Mouse (Mus musculus) heart, postnatal 0 days (tissue): ENCODE data around the gene Aoah. TPM values are rescaled to one million over a fixed set of nuclear protein-coding genes. Genes with fewer than 3 reads are reported as not detected.

Source experiments
- ATAC-seq: fragments of 200-750 bp; cut with Nextera tagmentation; 2 replicates; pipeline ENCODE4 v1.8.0; 2017; ENCODE audit warnings: low read depth, moderate number of reproducible peaks, moderate library complexity; ENCODE audit not compliant: insufficient read depth
- DNase-seq: peaks from one replicate; pipeline ENCODE4 v3.0.0-alpha.2; 2016; ENCODE audit warnings: low spot score
- H3K27ac ChIP-seq: fragments of 300-500 bp; sonication (generic); 2 replicates; pipeline ENCODE4 v1.5.1; 2014; ENCODE audit warnings: low read depth, mild to moderate bottlenecking
- H3K27me3 ChIP-seq: fragments of 300-500 bp; sonication (generic); 2 replicates; pipeline ENCODE4 v1.6.1; 2014; ENCODE audit warnings: low read length, mixed read lengths; ENCODE audit not compliant: control insufficient read depth, insufficient read depth
- H3K36me3 ChIP-seq: fragments of 300-500 bp; sonication (generic); replicated peaks from 2 replicates; pipeline ENCODE4 v1.6.1; 2014; ENCODE audit warnings: low read length, mixed read lengths; ENCODE audit not compliant: control insufficient read depth, insufficient read depth
- H3K4me1 ChIP-seq: fragments of 300-500 bp; sonication (generic); 2 replicates; pipeline ENCODE4 v1.6.1; 2014; ENCODE audit warnings: antibody characterized with exemption; ENCODE audit not compliant: control insufficient read depth, insufficient read depth
- H3K4me2 ChIP-seq: fragments of 300-500 bp; sonication (generic); 2 replicates; pipeline ENCODE4 v1.6.1; 2014; ENCODE audit warnings: low read depth, mild to moderate bottlenecking, low read length, moderate library complexity
- H3K4me3 ChIP-seq: fragments of 300-500 bp; sonication (generic); 2 replicates; pipeline ENCODE4 v1.5.1; 2014; ENCODE audit warnings: low read depth, low read length
- H3K9ac ChIP-seq: fragments of 300-500 bp; sonication (generic); replicated peaks from 2 replicates; pipeline ENCODE4 v1.6.1; 2014; ENCODE audit warnings: low read depth, low read length, mixed read lengths
- H3K9me3 ChIP-seq: fragments of 300-500 bp; sonication (generic); replicated peaks from 2 replicates; pipeline ENCODE4 v1.6.1; 2016; ENCODE audit warnings: low read length; ENCODE audit not compliant: control insufficient read depth
- CTCF ChIP-seq: IDR thresholded peaks from 2 replicates; pipeline ENCODE4 v1.5.1; 2016; ENCODE audit warnings: antibody characterized with exemption, control low read depth, low read depth
- EP300 ChIP-seq: IDR thresholded peaks from 2 replicates; pipeline ENCODE4 v1.6.1; 2016; ENCODE audit warnings: antibody characterized with exemption, low read depth
- WGBS: fragments of 180-500 bp; shearing (Covaris S2); extraction: QIAGEN DNeasy Blood & Tissue Kit; methylation state at CpG from one replicate; pipeline ENCODE4 v1.1.7; 2014; 5-methylcytosine and 5-hydroxymethylcytosine counted together
- polyA plus RNA-seq: library from polyadenylated mRNA; unstranded; fragments of >200 nt; fragmentation: Nextera tagmentation; extraction: Ambion mirVana; gene quantifications from 2 replicates; pipeline ENCODE4 v1.2.1, GENCODE M21; 2015
- total RNA-seq: library from RNA; depleted of rRNA; stranded (reverse); fragments of >200 nt; gene quantifications from 2 replicates; pipeline ENCODE4 v1.2.3, GENCODE M21; 2014; ENCODE audit warnings: low replicate concordance

The Aoah gene
- total and polyA plus RNA-seq, 2 experiments from 2014 or later, result 0.46 to 0.80 TPM

GRCm38 (mm10) chr13:21035011-21035410, 241.1 kb downstream of the Aoah start:
- no peak for TF ChIP-seq EP300
- peak; percentile 49 for TF ChIP-seq CTCF
- H3K36me3 ChIP-seq, result no peaks in the 10 kb centered on the region
- H3K9ac ChIP-seq, result no peak overlapping the region
- no peaks in the 10 kb centered on the region for H3K9me3 ChIP-seq
- ATAC-seq (no peak), DNase-seq (peak; percentile 53)
- no peak overlapping the region for H3K4me3 ChIP-seq
- no peak overlapping the region for H3K27ac ChIP-seq
- no peaks in the 10 kb centered on the region for H3K4me1 ChIP-seq
- H3K4me2 ChIP-seq, result no peak overlapping the region
- no peaks in the 10 kb centered on the region for H3K27me3 ChIP-seq
- WGBS, result 66% methylated on average over 3 of the region's 3 CpGs

DNA sequence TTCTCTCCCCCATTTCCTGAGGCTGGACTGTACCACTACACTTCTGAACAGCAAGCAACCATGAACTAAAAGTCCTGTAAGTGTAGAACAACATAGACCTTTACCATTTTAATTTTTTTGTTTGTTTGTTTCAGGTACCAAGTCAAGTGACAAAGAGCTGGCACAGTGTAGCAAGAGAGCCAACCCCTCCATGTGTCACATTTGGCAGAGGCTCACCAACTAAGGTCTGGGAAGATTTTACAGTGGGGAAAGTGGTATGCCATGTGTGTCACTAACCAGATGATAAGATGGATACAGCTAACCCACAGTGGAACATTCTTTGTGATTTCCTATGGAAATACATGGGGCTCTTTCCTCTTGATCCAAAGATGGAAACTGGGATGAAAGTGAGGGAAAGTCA, 242.1 kb downstream of the Aoah start:
- H3K36me3 ChIP-seq, result no peaks in the 10 kb centered on the region
- no peak overlapping the region for H3K4me2 ChIP-seq
- DNase-seq (no peak), ATAC-seq (no peak)
- H3K27ac ChIP-seq, result no peak overlapping the region
- H3K27me3 ChIP-seq, result no peaks in the 10 kb centered on the region
- no peak overlapping the region for H3K4me3 ChIP-seq
- H3K4me1 ChIP-seq, result no peaks in the 10 kb centered on the region
- no peak overlapping the region for H3K9ac ChIP-seq
- H3K9me3 ChIP-seq, result no peaks in the 10 kb centered on the region
- no peak for TF ChIP-seq CTCF
- no peak for TF ChIP-seq EP300

DNA sequence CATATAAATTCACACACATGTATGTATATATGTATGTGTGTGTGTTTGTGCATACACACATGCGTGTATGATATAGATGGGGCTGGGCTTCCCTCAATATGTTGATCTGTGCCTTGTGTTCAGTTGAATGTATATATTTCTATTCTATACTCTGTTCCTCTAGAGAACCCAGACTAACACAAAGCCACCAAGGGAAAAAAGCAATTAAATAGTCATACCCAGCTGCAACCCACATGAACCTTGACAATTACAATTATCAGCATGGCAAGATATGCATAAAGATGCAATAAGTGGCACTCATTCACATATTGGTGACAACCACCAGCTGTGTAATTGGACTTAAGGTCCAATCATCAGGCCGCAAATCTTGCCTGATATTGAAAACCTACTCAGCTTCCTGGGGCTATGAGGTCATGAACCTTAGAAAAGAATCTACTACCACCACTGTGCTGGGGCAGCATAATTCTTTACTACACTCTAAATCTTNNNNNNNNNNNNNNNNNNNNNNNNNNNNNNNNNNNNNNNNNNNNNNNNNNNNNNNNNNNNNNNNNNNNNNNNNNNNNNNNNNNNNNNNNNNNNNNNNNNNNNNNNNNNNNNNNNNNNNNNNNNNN, 246.8 kb downstream of the Aoah start:
- WGBS, result 79% methylated on average over 2 of the region's 2 CpGs
- Histone ChIP-seq H3K9ac (no peak overlapping the region), H3K4me1 (no peaks in the 10 kb centered on the region), H3K27ac (no peak overlapping the region), H3K27me3 (no peaks in the 10 kb centered on the region), H3K36me3 (no peaks in the 10 kb centered on the region), H3K9me3 (no peaks in the 10 kb centered on the region), H3K4me3 (no peak overlapping the region), H3K4me2 (no peak overlapping the region)
- no peak for ATAC-seq
- no peak for DNase-seq
- TF ChIP-seq CTCF (no peak), EP300 (no peak)

GRCm38 (mm10) chr13:21050118-21050517, 256.2 kb downstream of the Aoah start:
- H3K27me3 ChIP-seq, result no peaks in the 10 kb centered on the region
- no peaks in the 10 kb centered on the region for H3K4me1 ChIP-seq
- TF ChIP-seq CTCF (peak; percentile 34), EP300 (no peak)
- no peak overlapping the region for H3K4me2 ChIP-seq
- DNase-seq, result no peak
- H3K9me3 ChIP-seq, result no peaks in the 10 kb centered on the region
- no peak overlapping the region for H3K4me3 ChIP-seq
- no peak overlapping the region for H3K9ac ChIP-seq
- WGBS, result 39% methylated on average over 1 of the region's 1 CpGs
- H3K36me3 ChIP-seq, result no peaks in the 10 kb centered on the region
- H3K27ac ChIP-seq, result no peak overlapping the region
- ATAC-seq, result no peak

- Histone ChIP-seq H3K4me1 (no peaks in the 10 kb centered on the region), H3K9me3 (no peaks in the 10 kb centered on the region), H3K4me3 (no peak overlapping the region), H3K27ac (no peak overlapping the region), H3K27me3 (no peaks in the 10 kb centered on the region), H3K9ac (no peak overlapping the region), H3K36me3 (no peaks in the 10 kb centered on the region), H3K4me2 (no peak overlapping the region)
- no peak for ATAC-seq
- 71% methylated on average over 2 of the region's 2 CpGs for WGBS
- no peak for TF ChIP-seq EP300
- no peak for DNase-seq
These were observed 272.1 kb downstream of the Aoah start for GRCm38 (mm10) chr13:21066021-21066420.

DNA sequence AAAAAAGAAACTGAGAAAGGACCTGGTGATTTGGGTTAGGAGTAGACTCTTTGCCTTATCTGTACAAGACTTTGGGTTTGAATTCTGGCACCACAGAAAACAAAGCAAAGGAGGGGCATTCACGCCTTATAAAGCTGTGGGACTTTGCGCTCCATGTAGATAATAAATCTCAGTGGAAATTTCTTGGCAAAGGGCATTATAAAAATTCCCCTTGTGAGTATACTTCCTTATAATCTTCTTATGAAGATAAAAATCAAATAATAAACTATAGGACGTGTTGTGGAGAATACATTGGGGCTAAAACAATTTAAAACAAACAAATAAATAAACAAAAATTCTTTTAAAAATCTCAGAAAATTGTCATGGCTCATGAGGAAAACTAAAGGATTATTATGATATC, 280.9 kb downstream of the Aoah start, which contains the start of gene Olfr1370:
Gene Olfr1370, minus strand, starts transcription at position 101 of the 400 bp plus-strand sequence.
- Histone ChIP-seq H3K9ac (no peak within 1 kb of the TSS), H3K27ac (no peak within 1 kb of the TSS)
- WGBS, result 64% methylated on average over 3 of the region's 3 CpGs

More for the DNA sequence above, 280.9 kb downstream of the Aoah start, which contains the start of gene Olfr1370:
- no peak within 1 kb of the TSS for H3K4me3 ChIP-seq
- DNase-seq (no peak), ATAC-seq (no peak)
- H3K36me3 ChIP-seq, result no peaks in the 10 kb centered on the region
- H3K9me3 ChIP-seq, result no peaks in the 10 kb centered on the region
- TF ChIP-seq EP300, result no peak
- no peak for TF ChIP-seq CTCF
- H3K27me3 ChIP-seq, result no peaks in the 10 kb centered on the region
- no peaks in the 10 kb centered on the region for H3K4me1 ChIP-seq
- H3K4me2 ChIP-seq, result no peak within 1 kb of the TSS
